Mouse (Mus musculus) olfactory bulb, adult 2 months (tissue): Measurements from ENCODE around the gene Rpl36.

Experiments
- CTCF ChIP-seq: fragments of 200-500 bp; IDR thresholded peaks from 2 replicates; pipeline ENCODE4 v1.5.1; 2012; ENCODE audit warnings: low read depth, mild to moderate bottlenecking, low read length, moderate library complexity; ENCODE audit not compliant: insufficient read depth
- POLR2A ChIP-seq: fragments of 200-500 bp; IDR thresholded peaks from 2 replicates; pipeline ENCODE4 v1.6.1; 2012; ENCODE audit warnings: mild to moderate bottlenecking, low read depth, low read length, moderate library complexity; ENCODE audit not compliant: insufficient read depth

DNA sequence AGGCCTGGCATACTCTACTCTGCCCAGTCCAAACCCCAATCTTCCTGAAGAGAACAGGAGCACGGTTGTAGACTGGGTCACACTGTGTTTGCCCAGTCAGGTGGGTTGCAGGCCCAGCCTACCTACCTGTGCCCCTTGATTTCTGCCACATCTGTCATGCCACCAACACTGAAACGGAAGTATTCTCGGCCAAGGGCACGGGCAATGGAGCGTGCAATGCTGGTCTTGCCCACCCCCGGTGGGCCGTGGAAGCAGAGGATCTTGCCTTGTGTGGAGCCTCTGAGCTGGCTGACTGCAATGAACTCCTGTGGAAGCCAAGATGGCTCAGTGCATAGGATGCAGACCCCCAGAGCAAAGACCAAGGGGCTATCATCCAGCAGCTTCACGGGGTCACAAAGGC is 4.4 kb downstream of the Rpl36 start:
- TF ChIP-seq POLR2A: no peak
- no peak for TF ChIP-seq CTCF
